Mouse (Mus musculus) urinary bladder, postnatal 36 days (tissue): ENCODE data around the gene 4430402I18Rik.

Experiments used
- DNase-seq, 2 experiments: peaks; one replicate each; pipeline ENCODE4 v3.0.0; 2022; ENCODE audit warnings: low spot score in 2 of 2, mixed read lengths in 1 of 2

Gene 4430402I18Rik

DNA sequence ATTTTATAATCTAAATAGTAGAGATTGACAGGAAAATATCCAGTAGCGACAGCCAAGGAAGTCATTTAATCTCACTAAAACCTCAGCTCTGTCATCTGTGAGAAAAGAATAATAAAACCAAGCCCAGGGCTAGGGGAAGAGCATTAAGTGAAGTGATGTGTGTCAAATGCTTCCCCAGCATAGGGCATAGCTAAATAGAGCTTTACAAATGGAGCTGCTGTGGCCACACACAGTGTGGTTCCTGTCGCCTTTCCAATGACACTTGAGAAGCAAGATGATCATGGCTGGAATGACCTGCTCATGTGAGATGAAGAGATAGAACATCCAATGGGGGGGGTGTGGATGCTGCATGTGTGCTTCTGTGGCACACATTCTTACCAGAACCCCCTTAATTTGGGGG, 65.5 kb downstream of the 4430402I18Rik start:
- no peak for DNase-seq

DNA sequence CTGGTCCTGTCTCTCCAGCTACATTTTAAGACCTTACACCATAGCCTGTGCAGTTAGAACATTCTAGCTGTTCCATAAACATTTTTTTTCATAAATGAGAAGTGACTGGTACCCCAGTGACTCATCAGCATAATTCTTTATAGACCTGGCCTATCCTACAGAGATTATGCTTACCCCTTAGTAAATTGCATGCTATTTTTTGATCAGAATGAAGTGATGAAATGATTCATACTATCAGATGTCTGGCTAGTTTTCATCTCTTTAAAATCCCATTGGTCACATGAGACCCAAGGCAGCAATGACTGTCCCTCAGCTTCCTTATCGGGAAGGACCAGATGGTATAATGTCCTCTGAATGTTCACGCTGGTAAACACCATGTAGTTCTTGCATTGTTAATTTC, 66.8 kb downstream of the 4430402I18Rik start:
- DNase-seq = no peak

DNA sequence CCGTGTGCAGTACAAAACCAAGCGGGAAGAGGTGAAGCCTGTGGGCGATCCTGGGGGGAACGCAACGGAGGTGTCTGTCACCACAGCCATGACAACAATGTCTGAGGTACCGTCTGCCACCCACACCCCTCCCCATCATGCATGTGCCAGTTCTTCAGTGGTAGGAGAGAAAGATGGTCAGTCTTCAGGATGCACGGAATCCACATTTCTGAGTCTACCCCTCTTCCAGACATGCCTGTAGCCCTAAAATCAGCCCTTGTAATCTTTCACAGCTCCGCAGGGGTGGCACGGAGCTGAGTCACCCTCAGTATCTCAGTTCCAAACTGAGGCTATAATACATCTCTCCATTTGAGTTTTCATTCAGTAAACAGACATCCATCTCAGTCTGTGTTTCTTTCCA, 70.1 kb downstream of the 4430402I18Rik start:
- no peak for DNase-seq

DNA sequence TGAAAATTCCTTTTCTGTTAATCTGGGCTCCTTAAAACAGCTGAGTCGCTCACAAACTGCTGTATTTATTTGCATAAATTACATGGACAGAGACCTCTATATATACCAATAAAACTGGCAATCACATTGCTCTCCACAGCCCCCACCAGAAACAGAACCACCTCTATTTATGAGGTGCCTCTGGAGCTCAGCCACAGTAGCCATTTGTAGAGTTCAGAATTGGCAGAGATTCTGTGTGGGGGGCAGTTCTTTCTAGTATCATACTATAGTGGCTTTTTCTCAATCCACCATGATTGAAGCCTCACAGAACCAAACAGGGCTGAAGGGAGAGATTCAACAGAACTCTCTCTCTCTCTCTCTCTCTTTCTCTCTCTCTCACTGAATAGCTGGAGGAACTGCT, 71.0 kb downstream of the 4430402I18Rik start:
- no peak for DNase-seq

DNA sequence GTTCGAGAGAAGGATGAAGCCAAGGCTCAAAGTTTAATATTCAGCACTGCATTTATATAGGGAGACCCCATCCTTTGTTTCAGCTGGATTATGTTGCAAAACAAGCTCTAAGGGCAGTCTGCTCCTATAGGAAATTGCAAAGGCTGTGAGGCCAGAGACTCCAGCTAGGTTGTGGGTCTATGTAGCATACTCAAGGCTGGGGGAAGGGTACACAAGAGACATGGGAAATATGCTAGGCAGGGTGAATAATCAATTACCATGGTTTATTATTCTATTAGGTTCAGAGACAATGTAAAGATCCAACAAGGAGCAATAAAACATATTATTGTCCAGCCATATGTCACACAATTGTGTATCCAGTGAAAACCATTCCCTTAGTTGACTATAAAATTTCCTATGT, 75.7 kb downstream of the 4430402I18Rik start:
- no peak for DNase-seq

DNA sequence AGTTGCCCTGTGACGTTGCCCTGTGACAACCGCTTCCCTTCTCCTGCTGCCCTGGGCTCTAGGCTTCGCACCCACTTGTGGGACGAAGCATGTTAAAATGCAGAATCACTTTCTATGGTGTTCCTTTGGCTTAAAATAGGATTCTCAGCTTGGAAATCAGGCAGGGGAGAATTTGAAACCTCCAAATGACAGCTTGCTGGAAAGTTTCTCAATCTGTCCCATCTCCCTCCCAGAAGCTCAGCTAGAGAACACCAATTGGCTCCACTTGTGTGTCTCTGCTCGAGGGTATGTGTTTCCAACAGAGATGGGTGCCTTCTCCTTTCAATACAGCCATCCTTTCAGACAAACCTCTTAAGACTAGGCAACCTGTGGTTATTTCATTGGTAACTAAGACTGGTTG, 76.4 kb downstream of the 4430402I18Rik start:
- no peak for DNase-seq

DNA sequence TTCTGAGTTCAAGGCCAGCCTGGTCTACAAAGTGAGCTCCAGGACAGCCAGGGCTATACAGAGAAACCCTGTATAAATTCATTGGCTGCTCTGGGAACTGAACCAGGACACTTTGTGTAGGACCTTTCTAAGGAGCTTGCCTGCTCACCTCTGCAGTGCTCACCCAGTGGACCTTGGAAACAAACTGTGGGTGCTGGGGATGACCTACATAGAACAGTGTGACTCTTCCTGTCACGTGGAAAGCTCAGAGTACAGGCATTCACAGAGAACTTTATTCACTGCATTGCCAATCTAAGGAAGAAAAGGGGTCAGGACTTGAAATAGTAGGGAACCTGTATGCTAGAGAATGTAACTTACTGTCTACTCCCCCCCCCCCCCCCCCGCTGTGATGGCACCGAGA, 78.3 kb downstream of the 4430402I18Rik start:
- no peak for DNase-seq

DNA sequence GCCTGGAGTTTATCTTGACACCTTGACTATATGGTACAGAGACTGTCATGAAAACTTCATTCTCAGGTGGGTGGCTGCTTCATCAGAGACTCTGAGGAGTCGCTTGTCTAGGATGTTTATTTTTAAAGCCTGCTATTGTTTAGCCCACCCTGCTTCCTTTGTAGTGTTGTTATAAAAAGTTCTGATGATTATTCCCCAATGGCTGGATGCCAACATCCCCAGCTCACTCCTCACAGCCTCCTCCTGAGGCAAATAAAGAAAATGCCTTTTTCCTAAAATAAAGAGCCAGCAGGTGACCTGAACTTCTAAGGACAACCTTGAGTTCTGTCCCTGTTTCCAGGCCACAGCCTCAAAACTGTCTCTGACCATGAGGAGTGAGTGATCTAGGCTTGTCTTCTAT, 79.1 kb downstream of the 4430402I18Rik start:
- no peak for DNase-seq

DNA sequence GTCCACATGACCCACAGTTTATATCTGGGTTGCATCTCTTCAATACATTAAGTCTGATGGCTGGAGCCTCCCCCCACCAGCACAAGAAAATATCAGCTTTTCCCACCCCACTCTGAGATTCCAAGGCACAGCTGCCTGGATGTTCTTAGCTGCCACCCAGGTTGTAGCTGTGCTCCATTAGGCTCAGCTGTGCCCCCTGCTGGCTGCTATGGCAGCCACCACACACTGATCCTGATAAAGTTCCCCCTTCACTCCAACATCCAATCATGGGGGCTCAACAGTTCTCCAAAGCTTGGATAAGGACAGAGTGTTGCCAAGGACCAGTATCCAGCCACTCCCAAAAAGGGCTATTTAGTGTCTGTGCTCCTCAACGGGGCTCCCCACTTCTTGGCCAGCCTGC, 84.5 kb downstream of the 4430402I18Rik start:
- DNase-seq = peak in 1 of 2 experiments; percentile 9

DNA sequence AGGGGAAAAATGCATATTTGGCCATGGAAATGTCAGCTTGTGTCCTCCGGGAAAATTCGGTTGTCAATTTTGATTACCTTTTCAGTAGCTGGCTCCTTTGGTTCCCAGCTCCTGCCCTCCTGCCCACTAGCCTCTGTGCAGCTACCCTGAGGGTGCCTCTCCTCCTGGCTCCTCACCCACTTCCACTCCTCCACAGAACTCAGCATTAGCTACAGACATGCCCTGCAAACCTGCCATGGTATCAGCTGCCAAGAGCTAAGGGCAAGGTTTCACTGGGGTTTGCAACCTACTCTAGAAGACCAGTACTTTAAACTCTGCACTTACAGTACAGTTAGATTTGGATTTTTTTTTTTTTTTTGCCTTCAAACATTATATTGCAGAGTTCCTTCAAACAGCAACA, 88.1 kb downstream of the 4430402I18Rik start:
- DNase-seq = no peak

DNA sequence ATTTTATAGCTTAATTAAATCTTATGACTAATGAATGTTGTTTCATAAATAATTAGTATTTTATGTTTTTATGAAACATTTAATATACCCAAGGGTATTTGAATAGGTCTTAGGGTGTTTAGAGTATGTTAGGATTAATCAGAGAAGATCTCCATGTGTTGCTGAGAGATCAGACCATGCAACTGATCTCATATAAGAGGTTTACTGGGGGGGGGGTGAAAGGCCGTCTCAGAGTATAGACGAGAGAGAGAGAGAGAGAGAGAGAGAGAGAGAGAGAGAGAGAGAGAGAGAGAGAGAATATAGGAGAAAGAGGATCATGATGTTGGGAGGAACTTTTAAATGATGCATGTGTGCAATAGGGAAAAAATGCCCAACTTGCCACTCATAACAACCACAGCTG, 97.2 kb downstream of the 4430402I18Rik start:
- no peak for DNase-seq

DNA sequence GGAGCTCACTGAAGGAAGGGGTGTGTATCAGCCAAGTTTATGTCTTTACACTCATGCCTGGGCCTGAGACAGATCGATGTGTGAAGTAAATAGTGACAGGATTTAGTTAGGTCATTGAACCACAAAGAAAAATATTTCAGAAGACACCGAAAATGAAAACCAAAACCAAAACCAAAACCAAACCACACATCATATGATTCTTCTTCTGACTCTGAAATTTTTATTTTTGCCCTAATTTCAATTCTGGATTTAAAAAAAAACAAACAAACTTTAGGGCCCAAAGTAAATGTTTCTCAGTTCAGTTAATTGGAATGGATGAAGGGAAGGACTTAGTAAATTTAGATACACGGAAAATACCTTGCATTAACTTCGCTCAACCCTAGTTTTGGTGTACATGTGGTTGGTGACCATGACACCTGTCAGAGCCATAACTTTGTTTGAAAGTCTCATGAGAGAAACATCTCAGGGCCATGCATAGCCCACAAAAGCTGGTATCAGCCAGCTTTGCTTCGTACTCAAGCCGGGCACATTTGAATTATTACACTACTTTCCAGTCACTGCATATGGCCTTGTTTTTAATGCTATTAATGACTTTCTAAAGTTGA, 98.2 kb downstream of the 4430402I18Rik start:
- no peak for DNase-seq

DNA sequence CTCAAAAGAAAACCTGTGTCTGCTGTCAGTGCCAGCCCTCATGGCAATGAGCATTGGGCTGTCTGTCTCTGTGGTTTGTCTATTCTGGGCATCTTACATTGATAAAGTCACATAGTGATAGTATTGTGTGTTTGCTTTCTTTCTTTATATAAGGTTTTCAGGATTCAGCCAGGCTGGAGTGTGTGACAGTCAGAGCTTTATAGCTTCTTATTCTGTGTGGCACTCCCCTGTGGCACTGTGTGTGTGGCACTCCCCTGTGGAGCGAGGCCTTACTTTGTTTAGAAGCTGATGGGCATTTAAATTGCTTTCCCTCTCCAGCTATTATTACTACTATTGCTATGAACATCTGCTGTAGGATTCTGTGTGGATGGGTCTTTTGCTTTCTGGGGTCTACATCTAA, 102.1 kb downstream of the 4430402I18Rik start:
- DNase-seq = no peak

DNA sequence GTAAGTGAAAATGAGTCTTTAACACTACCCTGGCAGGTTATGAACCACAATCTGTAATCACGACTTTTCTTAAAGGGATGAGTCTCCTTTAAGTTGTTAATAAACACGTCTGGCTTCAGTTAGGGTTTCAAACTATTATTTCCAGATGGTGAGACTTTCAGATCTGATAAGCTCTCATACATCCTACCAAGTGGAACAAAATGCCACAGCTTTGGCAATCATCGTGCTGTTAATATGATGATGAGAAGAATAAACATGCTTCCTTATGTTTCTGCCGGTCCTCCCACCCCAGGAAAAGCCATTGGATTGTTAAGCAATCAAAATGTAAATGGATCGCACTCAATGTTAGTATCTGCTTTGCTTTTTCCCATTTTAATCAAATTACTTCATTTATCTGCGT, 102.6 kb downstream of the 4430402I18Rik start:
- no peak for DNase-seq

DNA sequence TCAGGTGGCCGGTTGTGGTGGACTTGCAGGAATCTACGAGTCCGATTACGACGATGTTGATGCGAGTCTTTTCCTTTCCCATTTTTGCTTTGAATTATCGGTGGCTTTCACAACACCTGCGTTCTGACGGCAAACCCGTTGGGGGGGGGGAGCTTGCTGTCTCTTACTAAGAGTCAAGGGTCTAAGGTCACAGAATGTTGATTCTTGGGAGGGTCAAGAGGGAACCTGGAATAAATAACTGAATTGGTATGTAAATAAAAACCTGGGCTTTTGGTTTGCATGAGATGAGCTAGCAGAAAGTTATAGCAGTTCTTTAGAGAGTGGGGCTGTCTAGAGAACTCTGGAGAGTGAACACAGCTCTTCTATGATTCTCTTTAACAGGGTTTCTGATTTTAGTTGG, 104.0 kb downstream of the 4430402I18Rik start:
- no peak for DNase-seq

DNA sequence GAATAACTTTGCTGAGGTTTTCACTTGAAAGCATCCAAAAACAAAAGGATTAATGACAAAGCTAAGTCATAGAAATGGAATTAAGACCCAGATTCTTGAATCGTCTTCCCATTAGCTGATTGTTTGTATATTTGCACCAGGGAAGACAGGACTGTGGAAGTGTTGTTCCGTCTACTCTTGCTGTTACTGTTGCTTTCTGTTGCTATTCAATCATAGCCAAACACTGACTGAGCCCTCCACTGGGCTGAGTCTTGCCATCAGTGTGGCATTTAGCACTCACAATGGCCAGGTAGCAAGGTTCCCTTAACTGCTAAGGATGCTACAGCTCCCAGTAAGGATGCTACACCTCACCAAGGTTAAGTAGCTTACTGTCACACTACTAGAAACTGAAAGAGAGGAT, 107.4 kb downstream of the 4430402I18Rik start:
- no peak for DNase-seq

DNA sequence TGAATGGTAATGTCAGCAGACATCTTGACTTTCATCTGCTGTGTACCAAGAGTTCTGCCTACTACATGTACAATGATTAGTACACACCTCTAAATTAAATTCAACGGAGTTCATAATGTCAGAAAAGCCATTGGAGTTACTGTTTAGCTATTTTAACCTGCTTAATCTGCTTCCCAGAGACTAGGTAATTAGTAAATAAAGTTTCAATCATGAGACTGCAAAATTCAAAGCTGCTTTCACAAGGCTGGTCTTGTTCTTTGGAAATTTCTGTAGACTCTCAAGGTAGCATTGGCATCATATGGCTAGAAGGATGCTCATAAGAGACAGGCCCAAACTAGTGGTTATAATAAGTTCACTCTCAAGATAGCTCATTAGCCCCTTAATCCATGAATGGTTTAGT, 112.8 kb downstream of the 4430402I18Rik start:
- no peak for DNase-seq

DNA sequence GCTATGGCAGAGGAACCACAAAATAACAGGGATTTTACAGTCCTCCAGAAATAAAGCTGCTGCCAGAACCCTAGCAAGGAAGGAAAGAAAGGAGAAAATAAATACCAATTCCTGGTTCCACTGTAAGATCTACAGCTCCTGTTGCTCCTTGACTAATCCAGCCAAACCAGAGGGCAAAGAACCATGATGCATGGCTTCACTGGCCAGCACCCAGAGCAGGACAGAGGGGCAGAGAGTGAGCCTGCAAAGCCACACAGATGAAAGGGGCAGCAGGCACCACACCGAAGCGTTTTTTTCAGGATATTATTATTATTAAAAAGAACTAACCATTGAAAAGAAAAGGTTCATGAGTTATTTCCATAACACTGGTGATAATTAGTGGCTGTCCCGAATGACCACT, 115.6 kb downstream of the 4430402I18Rik start:
- no peak for DNase-seq

DNA sequence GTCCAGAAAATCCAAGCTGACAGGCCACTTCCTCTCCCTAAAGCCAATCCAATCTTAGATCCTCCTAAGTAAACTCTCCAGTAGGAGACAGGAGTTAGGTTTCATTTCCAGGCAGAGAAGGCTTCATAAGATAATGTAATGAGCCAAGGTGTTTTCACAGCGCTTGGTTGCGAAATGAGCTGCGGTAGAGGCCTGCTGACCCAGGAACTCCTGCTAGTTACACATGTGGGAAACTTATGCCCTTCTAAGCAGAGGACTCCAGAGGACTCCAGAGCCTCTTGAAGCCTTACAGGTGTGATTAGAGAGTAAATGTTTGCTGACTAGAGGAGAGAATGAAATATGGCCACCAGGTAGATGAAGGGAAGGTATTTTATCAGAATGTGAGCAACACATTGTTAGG, 117.1 kb downstream of the 4430402I18Rik start:
- no peak for DNase-seq

DNA sequence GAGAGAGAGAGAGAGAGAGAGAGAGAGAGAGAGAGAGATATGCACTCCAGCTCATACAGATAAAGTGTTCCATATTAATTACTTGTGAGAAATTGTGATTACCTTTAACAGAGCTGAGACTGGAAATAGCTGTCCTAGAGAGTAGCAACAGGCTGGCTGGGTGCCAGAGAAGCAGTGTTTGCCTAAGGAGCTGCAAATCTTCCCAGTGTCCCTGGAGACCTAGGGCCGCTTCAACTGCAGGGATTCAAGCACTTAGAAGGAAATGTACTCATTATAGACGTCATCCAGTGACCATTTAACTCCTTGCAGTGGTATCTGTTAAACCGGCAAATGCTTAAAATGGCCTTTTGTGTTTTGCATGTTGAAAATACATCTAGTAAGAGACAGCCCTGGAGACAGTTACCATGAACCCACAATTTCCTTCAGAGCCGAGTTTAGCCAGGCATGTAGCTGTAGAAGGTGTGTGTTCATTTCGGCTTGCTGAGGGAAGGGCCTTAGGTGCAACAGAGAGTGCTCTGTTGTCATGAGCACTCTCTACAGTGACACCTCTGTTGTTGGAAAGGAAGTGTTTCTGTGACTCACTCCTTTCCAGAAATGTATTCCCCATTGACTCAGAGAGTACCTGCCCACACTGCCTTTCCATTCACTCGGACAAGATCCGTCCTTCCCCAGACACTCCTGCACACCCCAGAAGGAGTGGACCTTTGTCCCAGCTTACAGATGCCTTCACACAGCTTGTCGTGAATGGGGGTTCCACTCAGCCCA, 122.5 kb downstream of the 4430402I18Rik start:
- DNase-seq = no peak
